Mouse (Mus musculus): Measurements from ENCODE around the gene Mrpl38. TPM values are rescaled to one million over a fixed set of nuclear protein-coding genes. Genes with fewer than 3 reads are reported as not detected.

The Mrpl38 gene
- 30.3 TPM for polyA plus RNA-seq (2014; fragmentation: Illumina TruSeq; extraction: RNeasy Lipid Tissue Mini Kit (QIAGEN cat#74804); ENCODE audit: insufficient read depth, low read depth, low replicate concordance)

GRCm38 (mm10) chr11:116138468-116139138 is at the start of gene Mrpl38:
Gene Mrpl38, minus strand, starts transcription at chr11:116138868.

GRCm38 (mm10) chr11:116167884-116168439 is 29.3 kb upstream of the Mrpl38 start, which contains the start of gene Fbf1:
Gene Fbf1, minus strand, starts transcription at chr11:116168166.

GRCm38 (mm10) chr11:116130488-116131205 is 8.0 kb downstream of the Mrpl38 start, which contains the start of gene Trim65:
Gene Trim65, minus strand, starts transcription at chr11:116131128.

GRCm38 (mm10) chr11:116127156-116127980 is 11.3 kb downstream of the Mrpl38 start, which contains the start of gene Trim47:
Gene Trim47, minus strand, starts transcription at chr11:116127210.

GRCm38 (mm10) chr11:116086258-116087193 is 52.1 kb downstream of the Mrpl38 start, which contains the start of gene Wbp2:
Gene Wbp2, minus strand, starts transcription at chr11:116086995.

Other genes starting within 250 kb of the Mrpl38 start
- gene Smim5, start 238.9 kb downstream of the Mrpl38 start, polyA plus RNA-seq (2014; fragmentation: Illumina TruSeq; extraction: RNeasy Lipid Tissue Mini Kit (QIAGEN cat#74804); ENCODE audit: insufficient read depth, low read depth, low replicate concordance): 24.6 TPM
- gene Smim6, start 226.9 kb downstream of the Mrpl38 start, polyA plus RNA-seq (2014; fragmentation: Illumina TruSeq; extraction: RNeasy Lipid Tissue Mini Kit (QIAGEN cat#74804); ENCODE audit: insufficient read depth, low read depth, low replicate concordance): 56.4 TPM
- gene Sap30bp, start 205.6 kb downstream of the Mrpl38 start, polyA plus RNA-seq (2014; fragmentation: Illumina TruSeq; extraction: RNeasy Lipid Tissue Mini Kit (QIAGEN cat#74804); ENCODE audit: insufficient read depth, low read depth, low replicate concordance): 14.9 TPM
- 8.3 TPM for gene Recql5, start 205.4 kb downstream of the Mrpl38 start, polyA plus RNA-seq (2014; fragmentation: Illumina TruSeq; extraction: RNeasy Lipid Tissue Mini Kit (QIAGEN cat#74804); ENCODE audit: insufficient read depth, low read depth, low replicate concordance)
- gene Itgb4, start 164.2 kb downstream of the Mrpl38 start, polyA plus RNA-seq (2014; fragmentation: Illumina TruSeq; extraction: RNeasy Lipid Tissue Mini Kit (QIAGEN cat#74804); ENCODE audit: insufficient read depth, low read depth, low replicate concordance): 2.0 TPM
- 37.1 TPM for gene Galk1, start 126.1 kb downstream of the Mrpl38 start, polyA plus RNA-seq (2014; fragmentation: Illumina TruSeq; extraction: RNeasy Lipid Tissue Mini Kit (QIAGEN cat#74804); ENCODE audit: insufficient read depth, low read depth, low replicate concordance)
- 439 TPM for gene H3f3b, start 110.9 kb downstream of the Mrpl38 start, polyA plus RNA-seq (2014; fragmentation: Illumina TruSeq; extraction: RNeasy Lipid Tissue Mini Kit (QIAGEN cat#74804); ENCODE audit: insufficient read depth, low read depth, low replicate concordance)
- gene Unk, start 108.5 kb downstream of the Mrpl38 start, polyA plus RNA-seq (2014; fragmentation: Illumina TruSeq; extraction: RNeasy Lipid Tissue Mini Kit (QIAGEN cat#74804); ENCODE audit: insufficient read depth, low read depth, low replicate concordance): 10.2 TPM
- 22.3 TPM for gene Unc13d, start 60.9 kb downstream of the Mrpl38 start, polyA plus RNA-seq (2014; fragmentation: Illumina TruSeq; extraction: RNeasy Lipid Tissue Mini Kit (QIAGEN cat#74804); ENCODE audit: insufficient read depth, low read depth, low replicate concordance)
- gene Wbp2, start 51.9 kb downstream of the Mrpl38 start, polyA plus RNA-seq (2014; fragmentation: Illumina TruSeq; extraction: RNeasy Lipid Tissue Mini Kit (QIAGEN cat#74804); ENCODE audit: insufficient read depth, low read depth, low replicate concordance): 101 TPM
- gene Trim47, start 11.7 kb downstream of the Mrpl38 start, polyA plus RNA-seq (2014; fragmentation: Illumina TruSeq; extraction: RNeasy Lipid Tissue Mini Kit (QIAGEN cat#74804); ENCODE audit: insufficient read depth, low read depth, low replicate concordance): 16.8 TPM
- 6.5 TPM for gene Trim65, start 7.7 kb downstream of the Mrpl38 start, polyA plus RNA-seq (2014; fragmentation: Illumina TruSeq; extraction: RNeasy Lipid Tissue Mini Kit (QIAGEN cat#74804); ENCODE audit: insufficient read depth, low read depth, low replicate concordance)
- gene Fbf1, start 29.3 kb upstream of the Mrpl38 start, polyA plus RNA-seq (2014; fragmentation: Illumina TruSeq; extraction: RNeasy Lipid Tissue Mini Kit (QIAGEN cat#74804); ENCODE audit: insufficient read depth, low read depth, low replicate concordance): 10.5 TPM
- 34.9 TPM for gene Ten1, start 60.0 kb upstream of the Mrpl38 start, polyA plus RNA-seq (2014; fragmentation: Illumina TruSeq; extraction: RNeasy Lipid Tissue Mini Kit (QIAGEN cat#74804); ENCODE audit: insufficient read depth, low read depth, low replicate concordance)
- gene Acox1, start 60.2 kb upstream of the Mrpl38 start, polyA plus RNA-seq (2014; fragmentation: Illumina TruSeq; extraction: RNeasy Lipid Tissue Mini Kit (QIAGEN cat#74804); ENCODE audit: insufficient read depth, low read depth, low replicate concordance): 35.2 TPM
- 2.0 TPM for gene Evpl, start 99.2 kb upstream of the Mrpl38 start, polyA plus RNA-seq (2014; fragmentation: Illumina TruSeq; extraction: RNeasy Lipid Tissue Mini Kit (QIAGEN cat#74804); ENCODE audit: insufficient read depth, low read depth, low replicate concordance)
- gene Srp68, start 135.3 kb upstream of the Mrpl38 start, polyA plus RNA-seq (2014; fragmentation: Illumina TruSeq; extraction: RNeasy Lipid Tissue Mini Kit (QIAGEN cat#74804); ENCODE audit: insufficient read depth, low read depth, low replicate concordance): 30.4 TPM
- not detected for gene Galr2, start 142.1 kb upstream of the Mrpl38 start, polyA plus RNA-seq (2014; fragmentation: Illumina TruSeq; extraction: RNeasy Lipid Tissue Mini Kit (QIAGEN cat#74804); ENCODE audit: insufficient read depth, low read depth, low replicate concordance)
- 22.5 TPM for gene Exoc7, start 168.4 kb upstream of the Mrpl38 start, polyA plus RNA-seq (2014; fragmentation: Illumina TruSeq; extraction: RNeasy Lipid Tissue Mini Kit (QIAGEN cat#74804); ENCODE audit: insufficient read depth, low read depth, low replicate concordance)
- 46.0 TPM for gene Foxj1, start 196.5 kb upstream of the Mrpl38 start, polyA plus RNA-seq (2014; fragmentation: Illumina TruSeq; extraction: RNeasy Lipid Tissue Mini Kit (QIAGEN cat#74804); ENCODE audit: insufficient read depth, low read depth, low replicate concordance)

Measured in lung, adult 10 weeks (tissue).